Mouse (Mus musculus): ENCODE results near the gene Dgka. TPM values are rescaled to one million over a fixed set of nuclear protein-coding genes. Genes with fewer than 3 reads are reported as not detected.

Dgka gene
- total RNA-seq, 4 experiments from 2014 or later, result 11.3 to 12.9 (median 12.6) TPM

Other genes with a start within 250 kb of the Dgka start
- 1 to 10 TPM; 3.2 to 4.1 (median 3.4) TPM for gene Myl6b, start 246.2 kb downstream of the Dgka start, total RNA-seq (2022)
- gene Esyt1, start 219.0 kb downstream of the Dgka start, total RNA-seq (2022), result 10 to 100 TPM; 16.5 to 17.5 (median 17.1) TPM
- 1 to 10 TPM; 5.7 to 9.9 (median 6.8) TPM for gene Zc3h10, start 197.1 kb downstream of the Dgka start, total RNA-seq (2022)
- gene Rpl41, start 195.6 kb downstream of the Dgka start, total RNA-seq (2022), result 1,000 to 10,000 TPM; 1,313 to 1,574 (median 1,476) TPM
- 10 to 100 TPM; 35.0 to 47.9 (median 39.4) TPM for gene Pa2g4, start 178.9 kb downstream of the Dgka start, total RNA-seq (2022)
- 1 to 10 TPM; 6.9 to 8.5 (median 7.9) TPM for gene Erbb3, start 155.2 kb downstream of the Dgka start, total RNA-seq (2022)
- 100 to 1,000 TPM; 142 to 284 (median 234) TPM for gene Rps26, start 118.1 kb downstream of the Dgka start, total RNA-seq (2022)
- 1 to 10 TPM in 1 of 4 experiments, under 1 TPM in 3; 0.49 to 2.3 (median 0.55) TPM for gene Ikzf4, start 98.9 kb downstream of the Dgka start, total RNA-seq (2022)
- 10 to 100 TPM; 23.1 to 28.7 (median 25.9) TPM for gene Suox, start 70.8 kb downstream of the Dgka start, total RNA-seq (2022)
- gene Rab5b, start 48.6 kb downstream of the Dgka start, total RNA-seq (2022), result 10 to 100 TPM; 84.0 to 87.9 (median 85.0) TPM
- under 1 TPM; 0.29 to 0.79 (median 0.44) TPM for gene Pmel, start 40.7 kb downstream of the Dgka start, total RNA-seq (2022)
- gene Cdk2, start 39.8 kb downstream of the Dgka start, total RNA-seq (2022), result 1 to 10 TPM; 8.0 to 8.8 (median 8.5) TPM
- gene Pym1, start 3.0 kb upstream of the Dgka start, total RNA-seq (2022), result 10 to 100 TPM in 1 of 4 experiments, 1 to 10 TPM in 3; 7.9 to 11.1 (median 9.4) TPM
- 1 to 10 TPM; 2.2 to 2.8 (median 2.5) TPM for gene Mmp19, start 46.1 kb upstream of the Dgka start, total RNA-seq (2022)
- gene Dnajc14, start 59.2 kb upstream of the Dgka start, total RNA-seq (2022), result 10 to 100 TPM; 34.7 to 38.9 (median 35.9) TPM
- gene Tmem198b, start 59.5 kb upstream of the Dgka start, total RNA-seq (2022), result 1 to 10 TPM; 4.4 to 5.6 (median 4.8) TPM
- 10 to 100 TPM; 31.5 to 40.7 (median 36.8) TPM for gene Sarnp, start 72.5 kb upstream of the Dgka start, total RNA-seq (2022)
- 10 to 100 TPM in 1 of 4 experiments, 1 to 10 TPM in 3; 5.8 to 10.5 (median 7.0) TPM for gene Ormdl2, start 76.8 kb upstream of the Dgka start, total RNA-seq (2022)
- 1 to 10 TPM; 1.3 to 3.0 (median 1.9) TPM for gene Gdf11, start 146.9 kb upstream of the Dgka start, total RNA-seq (2022)
- 100 to 1,000 TPM; 121 to 171 (median 135) TPM for gene Cd63, start 156.1 kb upstream of the Dgka start, total RNA-seq (2022)
- 1 to 10 TPM; 3.8 to 6.2 (median 5.2) TPM for gene Rdh5, start 178.0 kb upstream of the Dgka start, total RNA-seq (2022)
- 100 to 1,000 TPM; 150 to 260 (median 205) TPM for gene Bloc1s1, start 179.2 kb upstream of the Dgka start, total RNA-seq (2022)
- gene Itga7, start 189.0 kb upstream of the Dgka start, total RNA-seq (2022), result 100 to 1,000 TPM; 161 to 179 (median 167) TPM
- not detected for gene Mettl7b, start 216.1 kb upstream of the Dgka start, total RNA-seq (2022)
- gene Olfr9, start 244.6 kb upstream of the Dgka start, total RNA-seq (2022), result not detected